Mouse (Mus musculus): Measurements from ENCODE around the gene Ugt1a6b. TPM values are rescaled to one million over a fixed set of nuclear protein-coding genes. Genes with fewer than 3 reads are reported as not detected.

Gene Ugt1a6b
- polyA plus RNA-seq, 1 experiment from 2014 or later, result 28.8 TPM

DNA sequence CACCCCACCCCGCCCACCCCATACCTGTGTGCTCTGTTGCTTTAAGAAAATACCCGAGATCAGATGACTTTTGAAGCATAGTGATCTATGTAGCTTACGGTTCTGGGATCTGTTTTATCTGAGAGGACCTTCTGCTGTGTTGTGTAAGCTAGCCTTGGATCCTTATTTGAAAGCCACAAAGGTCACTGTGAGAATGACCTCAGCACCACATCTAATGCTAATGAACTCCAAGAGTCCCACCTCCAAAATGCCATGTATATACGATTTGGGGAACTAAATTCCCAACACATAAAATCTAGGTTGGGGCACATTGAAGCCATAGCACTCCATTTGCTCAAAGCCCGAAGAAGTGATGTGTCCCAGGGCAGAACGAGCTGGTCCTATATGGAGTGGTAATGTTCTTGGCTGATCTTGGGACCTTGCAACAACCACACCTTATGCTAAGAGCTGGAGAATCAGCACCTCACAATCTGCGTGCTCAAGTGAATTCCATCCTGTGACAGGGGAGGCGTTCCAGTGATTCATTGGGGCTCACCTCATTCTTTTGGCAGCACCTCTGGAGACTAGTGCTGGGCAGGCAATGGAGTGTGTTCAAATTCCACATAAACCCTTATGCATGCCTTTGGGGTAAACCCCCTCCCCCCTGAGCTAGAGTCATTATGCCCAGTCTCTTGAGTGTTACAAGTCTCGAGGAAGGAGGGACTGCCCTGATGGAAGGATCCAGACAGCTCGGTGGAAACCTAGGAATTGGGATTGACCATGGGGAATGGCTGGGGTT, 154.0 kb downstream of the Ugt1a6b start:
- no peak for TF ChIP-seq EP300 (IDR thresholded peaks at IDR 0.05; ENCODE audit: low read depth)
- no peak for TF ChIP-seq CTCF (IDR thresholded peaks at IDR 0.05; ENCODE audit: low read depth)
- Histone ChIP-seq H3K36me3 (replicated peaks; ENCODE audit: insufficient read depth, low read length) (peaks cover 10% of the 10 kb centered on the region), H3K4me2 (ENCODE audit: low read depth, low read length) (no peak overlapping the region), H3K4me1 (ENCODE audit: insufficient read depth) (peaks cover 59% of the 10 kb centered on the region), H3K9me3 (ENCODE audit: low read length) (0 out of 2 replicates have a peak, but pooled peaks cover 2% of the 10 kb centered on the region), H3K27ac (ENCODE audit: low read depth) (no peak overlapping the region), H3K9ac (replicated peaks) (no peak overlapping the region), H3K4me3 (ENCODE audit: low read depth, low read length) (no peak overlapping the region), H3K27me3 (ENCODE audit: insufficient read depth, low read length) (no peaks in the 10 kb centered on the region)
- ATAC-seq, result no peak
- DNase-seq, result no peak
- WGBS (ENCODE audit: insufficient replicate concordance), result 71% methylated on average over 10 of the region's 10 CpGs

DNA sequence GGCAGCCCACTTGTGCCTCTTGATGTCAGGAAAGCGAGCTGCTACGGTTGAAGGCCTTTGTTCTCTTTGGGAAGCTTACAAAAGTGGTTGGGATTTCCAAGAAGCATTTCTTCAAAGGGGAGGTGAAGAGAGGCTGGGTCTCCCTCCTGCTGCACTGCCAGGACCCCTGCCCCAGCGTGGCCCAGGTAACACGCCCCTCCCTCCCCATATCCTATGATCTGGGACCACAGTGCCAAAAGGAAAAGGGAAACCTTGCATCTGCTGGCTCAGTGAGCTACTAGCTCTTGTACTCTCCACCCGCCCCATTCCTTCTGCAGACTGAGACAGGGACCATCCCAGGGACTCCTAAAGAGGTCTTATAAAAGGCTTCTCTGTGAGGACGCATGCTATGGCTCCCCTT, 154.6 kb downstream of the Ugt1a6b start:
- ATAC-seq (no peak), DNase-seq (no peak)
- H3K4me1 ChIP-seq (ENCODE audit: insufficient read depth), result peaks cover 65% of the 10 kb centered on the region
- H3K27me3 ChIP-seq (ENCODE audit: insufficient read depth, low read length), result no peaks in the 10 kb centered on the region
- H3K36me3 ChIP-seq (replicated peaks; ENCODE audit: insufficient read depth, low read length), result peaks cover 16% of the 10 kb centered on the region
- WGBS (ENCODE audit: insufficient replicate concordance), result 75% methylated on average over 6 of the region's 6 CpGs
- H3K4me2 ChIP-seq (ENCODE audit: low read depth, low read length), result no peak overlapping the region
- H3K27ac ChIP-seq (ENCODE audit: low read depth), result no peak overlapping the region
- TF ChIP-seq EP300 (IDR thresholded peaks at IDR 0.05; ENCODE audit: low read depth) (no peak), CTCF (IDR thresholded peaks at IDR 0.05; ENCODE audit: low read depth) (no peak)
- no peak overlapping the region for H3K9ac ChIP-seq (replicated peaks)
- H3K9me3 ChIP-seq (ENCODE audit: low read length), result no peaks in the 10 kb centered on the region
- H3K4me3 ChIP-seq (ENCODE audit: low read depth, low read length), result no peak overlapping the region

DNA sequence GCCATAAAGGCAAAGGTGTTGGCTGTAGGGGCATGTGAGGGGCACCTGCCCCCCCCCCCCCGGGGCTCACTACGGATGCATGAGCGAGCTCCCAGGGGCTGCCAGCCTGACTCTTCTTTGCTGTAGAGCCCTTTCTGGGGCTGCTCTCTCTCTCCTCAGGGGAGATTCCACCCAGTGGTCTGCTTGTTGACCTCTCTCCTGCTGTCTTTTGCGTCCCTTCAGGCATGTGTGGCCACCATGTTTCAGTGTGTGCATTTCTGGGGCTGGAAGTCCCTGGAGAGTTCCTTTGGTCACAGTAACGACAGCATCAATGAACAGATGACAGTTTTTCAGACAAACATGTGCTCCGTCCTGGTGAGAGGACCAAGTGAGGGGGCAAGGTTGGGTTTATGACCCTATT, 155.3 kb downstream of the Ugt1a6b start:
- H3K27ac ChIP-seq (ENCODE audit: low read depth), result no peak overlapping the region
- WGBS (ENCODE audit: insufficient replicate concordance), result 60% methylated on average over 6 of the region's 6 CpGs
- no peak for TF ChIP-seq EP300 (IDR thresholded peaks at IDR 0.05; ENCODE audit: low read depth)
- no peak for TF ChIP-seq CTCF (IDR thresholded peaks at IDR 0.05; ENCODE audit: low read depth)
- H3K4me3 ChIP-seq (ENCODE audit: low read depth, low read length), result no peak overlapping the region
- ATAC-seq (no peak), DNase-seq (no peak)
- no peak overlapping the region for H3K9ac ChIP-seq (replicated peaks)
- no peak overlapping the region for H3K4me2 ChIP-seq (ENCODE audit: low read depth, low read length)
- peaks cover 23% of the 10 kb centered on the region for H3K36me3 ChIP-seq (replicated peaks; ENCODE audit: insufficient read depth, low read length)
- H3K9me3 ChIP-seq (ENCODE audit: low read length), result no peaks in the 10 kb centered on the region
- H3K27me3 ChIP-seq (ENCODE audit: insufficient read depth, low read length), result no peaks in the 10 kb centered on the region
- H3K4me1 ChIP-seq (ENCODE audit: insufficient read depth), result peaks cover 60% of the 10 kb centered on the region

DNA sequence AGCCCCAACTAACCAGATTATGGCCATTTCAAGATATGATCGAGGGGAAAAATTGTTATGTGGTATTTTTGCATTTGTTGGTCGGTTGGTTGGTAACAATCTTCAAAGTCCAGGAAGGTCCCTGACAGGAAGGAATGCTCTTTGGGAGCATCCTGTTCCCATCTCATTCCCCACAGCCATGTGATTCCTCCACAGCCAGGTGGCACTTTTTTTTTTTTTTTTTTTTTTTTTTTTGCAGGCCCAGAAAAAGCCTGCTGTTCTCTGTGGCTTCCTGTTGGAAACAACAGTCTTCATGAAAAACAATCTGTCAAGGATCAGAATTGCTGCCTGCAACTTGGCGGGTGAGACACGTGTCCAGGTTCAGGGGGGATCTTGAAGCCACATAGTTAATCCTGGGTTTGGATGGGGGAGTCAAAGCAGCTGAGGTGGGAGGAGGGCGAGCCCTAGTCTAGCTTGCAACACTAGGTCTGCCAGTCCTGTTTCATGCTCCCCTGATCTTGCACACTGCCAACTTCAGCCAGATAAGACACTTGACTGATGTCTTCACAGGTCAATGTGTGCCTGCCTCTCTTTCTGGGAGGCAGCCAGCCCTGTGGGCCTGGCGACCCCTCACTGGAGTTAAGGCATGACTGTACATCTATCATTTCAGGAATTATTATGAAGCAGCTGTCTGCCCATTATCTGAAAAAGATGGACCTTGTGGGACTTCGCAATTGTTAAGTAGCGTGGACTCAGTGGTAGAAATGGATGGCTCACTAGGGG, 156.0 kb downstream of the Ugt1a6b start:
- Histone ChIP-seq H3K9me3 (ENCODE audit: low read length) (no peaks in the 10 kb centered on the region), H3K36me3 (replicated peaks; ENCODE audit: insufficient read depth, low read length) (peaks cover 30% of the 10 kb centered on the region), H3K9ac (replicated peaks) (0 out of 2 replicates have a peak overlapping the region, but pooled peaks have one; percentile 1), H3K27me3 (ENCODE audit: insufficient read depth, low read length) (no peaks in the 10 kb centered on the region), H3K4me3 (ENCODE audit: low read depth, low read length) (no peak overlapping the region), H3K4me1 (ENCODE audit: insufficient read depth) (peaks cover 54% of the 10 kb centered on the region), H3K27ac (ENCODE audit: low read depth) (peak overlapping the region; percentile 53), H3K4me2 (ENCODE audit: low read depth, low read length) (no peak overlapping the region)
- ATAC-seq (no peak), DNase-seq (no peak)
- WGBS (ENCODE audit: insufficient replicate concordance), result 60% methylated on average over 8 of the region's 8 CpGs
- TF ChIP-seq EP300 (IDR thresholded peaks at IDR 0.05; ENCODE audit: low read depth), result no peak
- no peak for TF ChIP-seq CTCF (IDR thresholded peaks at IDR 0.05; ENCODE audit: low read depth)

DNA sequence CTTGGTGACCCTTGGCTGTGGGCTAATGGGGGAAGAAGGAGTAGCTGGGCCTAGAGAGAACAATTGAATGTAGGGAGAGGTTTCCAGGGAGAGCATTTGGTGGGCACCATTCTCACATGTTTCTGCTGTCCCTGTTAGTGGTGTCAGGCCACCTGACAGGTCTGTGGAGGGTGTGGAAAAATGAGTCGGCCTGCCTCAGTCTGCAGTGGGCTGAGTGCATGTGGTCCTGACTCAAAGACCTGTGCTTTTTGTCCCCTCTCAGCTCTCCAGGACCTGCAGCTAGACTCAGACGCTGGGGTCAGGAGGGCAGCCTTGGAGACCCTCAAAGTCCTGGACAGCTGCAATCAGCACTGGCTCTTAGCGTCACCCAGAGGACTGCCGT, 156.6 kb downstream of the Ugt1a6b start:
- Histone ChIP-seq H3K27me3 (ENCODE audit: insufficient read depth, low read length) (no peaks in the 10 kb centered on the region), H3K9ac (replicated peaks) (0 out of 2 replicates have a peak overlapping the region, but pooled peaks have one; percentile 1), H3K27ac (ENCODE audit: low read depth) (peak overlapping the region; percentile 53), H3K36me3 (replicated peaks; ENCODE audit: insufficient read depth, low read length) (peaks cover 36% of the 10 kb centered on the region), H3K4me3 (ENCODE audit: low read depth, low read length) (no peak overlapping the region), H3K4me2 (ENCODE audit: low read depth, low read length) (no peak overlapping the region), H3K9me3 (ENCODE audit: low read length) (no peaks in the 10 kb centered on the region), H3K4me1 (ENCODE audit: insufficient read depth) (peaks cover 54% of the 10 kb centered on the region)
- DNase-seq (no peak), ATAC-seq (peak; percentile 4)
- WGBS (ENCODE audit: insufficient replicate concordance), result 70% methylated on average over 4 of the region's 4 CpGs
- no peak for TF ChIP-seq EP300 (IDR thresholded peaks at IDR 0.05; ENCODE audit: low read depth)
- no peak for TF ChIP-seq CTCF (IDR thresholded peaks at IDR 0.05; ENCODE audit: low read depth)

DNA sequence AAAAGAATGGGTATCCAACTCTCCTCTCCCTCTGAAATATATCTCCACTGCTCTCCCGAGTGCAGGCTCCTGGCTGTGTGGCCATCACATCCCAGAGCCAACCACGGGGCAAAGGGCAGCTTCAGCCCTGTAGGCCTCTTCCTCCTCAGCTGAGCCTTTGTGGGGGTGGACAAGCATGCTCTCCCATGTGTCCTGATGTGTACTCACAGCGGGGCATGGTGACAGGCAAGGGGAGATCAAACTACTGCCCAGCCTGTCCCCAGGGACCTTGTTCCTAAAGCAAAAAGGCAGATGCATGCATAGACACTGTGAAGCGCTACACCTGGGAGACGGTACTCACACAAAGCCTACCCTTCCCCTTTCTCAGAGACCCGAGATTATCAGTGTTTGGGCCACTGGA, 157.1 kb downstream of the Ugt1a6b start:
- H3K9ac ChIP-seq (replicated peaks), result 0 out of 2 replicates have a peak overlapping the region, but pooled peaks have one; percentile 1
- H3K27me3 ChIP-seq (ENCODE audit: insufficient read depth, low read length), result no peaks in the 10 kb centered on the region
- H3K4me3 ChIP-seq (ENCODE audit: low read depth, low read length), result no peak overlapping the region
- H3K4me2 ChIP-seq (ENCODE audit: low read depth, low read length), result peak overlapping the region; percentile 1; the same call in 1 of the 2 replicates
- H3K27ac ChIP-seq (ENCODE audit: low read depth), result peak overlapping the region; percentile 53
- WGBS (ENCODE audit: insufficient replicate concordance), result 50% methylated on average over 6 of the region's 6 CpGs
- DNase-seq (peak; percentile 94), ATAC-seq (peak; percentile 83)
- H3K36me3 ChIP-seq (replicated peaks; ENCODE audit: insufficient read depth, low read length), result peaks cover 41% of the 10 kb centered on the region
- H3K4me1 ChIP-seq (ENCODE audit: insufficient read depth), result peaks cover 54% of the 10 kb centered on the region
- no peaks in the 10 kb centered on the region for H3K9me3 ChIP-seq (ENCODE audit: low read length)
- TF ChIP-seq CTCF (IDR thresholded peaks at IDR 0.05; ENCODE audit: low read depth) (no peak), EP300 (IDR thresholded peaks at IDR 0.05; ENCODE audit: low read depth) (no peak)

Measured in liver, postnatal 0 days (tissue).